Mouse (Mus musculus) T-cell, adult 66 days (primary cell): ENCODE measurements around the gene Ncapg2. TPM values are rescaled to one million over a fixed set of nuclear protein-coding genes. Genes with fewer than 3 reads are reported as not detected.

Experiments used
- total RNA-seq, 2 experiments: library from RNA; stranded (reverse); gene quantifications; 3 replicates in 1 of 2; 4 replicates in 1 of 2; pipeline ENCODE4 v1.2.4; 2023

The Ncapg2 gene
- 1 to 10 TPM; 5.4 to 8.6 TPM for total RNA-seq

GRCm38 (mm10) chr12:116405045-116405835 lies at the start of gene Ncapg2:
Gene Ncapg2 (plus strand): TSS chr12:116405402.

GRCm38 (mm10) chr12:116485591-116486403 lies 80.6 kb downstream of the Ncapg2 start, which contains the start of gene Ptprn2:
Gene Ptprn2 (plus strand): TSS chr12:116485720.

Other genes starting within 250 kb of the Ncapg2 start
- gene Wdr60, start 142.4 kb upstream of the Ncapg2 start, total RNA-seq: 1 to 10 TPM in 1 of 2 experiments, under 1 TPM in 1; 0.70 to 5.1 TPM
- gene Gm11027, start 130.0 kb upstream of the Ncapg2 start, total RNA-seq: not detected
- 100 to 1,000 TPM; 234 to 235 TPM for gene Esyt2, start 124.2 kb upstream of the Ncapg2 start, total RNA-seq
- not detected for gene Ptprn2, start 80.3 kb downstream of the Ncapg2 start, total RNA-seq